Mouse (Mus musculus) spleen, adult 18-20 months (tissue): ENCODE data around the gene Myo1g.
A peak's percentile ranks its signal among the peaks of the same experiment; 100 is the strongest.

Experiments used
- DNase-seq, 2 experiments: peaks; one replicate each; pipeline ENCODE4 v3.0.0; 2022; ENCODE audit warnings: mixed read lengths in 2 of 2

Myo1g gene

GRCm38 (mm10) chr11:6520507-6521173, at the start of gene Myo1g:
Gene Myo1g (minus strand): TSS chr11:6520965.
- peak; percentile 72 to 73 for DNase-seq

- DNase-seq, result no peak
Observed at GRCm38 (mm10) chr11:6569410-6569777, 48.6 kb upstream of the Myo1g start.

- no peak for DNase-seq
Observed at GRCm38 (mm10) chr11:6568584-6569409, 48.0 kb upstream of the Myo1g start.

DNA sequence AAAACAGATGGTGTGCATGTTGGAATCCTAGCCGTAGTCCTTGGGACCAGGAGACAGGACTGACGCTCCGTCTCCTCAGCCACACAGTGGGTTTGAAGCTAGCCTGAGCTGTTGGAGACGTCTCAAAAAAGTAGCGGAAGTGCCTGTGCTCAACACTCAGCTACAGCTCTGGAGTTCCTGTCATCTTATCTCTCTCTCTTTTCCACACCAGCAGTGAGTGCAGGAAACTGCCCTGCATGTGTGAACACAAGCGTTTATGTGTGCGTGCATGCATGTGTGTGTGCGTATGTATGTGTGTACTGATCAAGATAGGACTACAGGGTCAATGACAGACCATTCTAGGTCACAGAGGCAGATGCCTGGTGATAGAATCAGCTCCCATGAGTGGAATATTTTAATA, 47.2 kb upstream of the Myo1g start:
- DNase-seq, result no peak

GRCm38 (mm10) chr11:6566496-6566895, 45.7 kb upstream of the Myo1g start:
- DNase-seq, result no peak

DNA sequence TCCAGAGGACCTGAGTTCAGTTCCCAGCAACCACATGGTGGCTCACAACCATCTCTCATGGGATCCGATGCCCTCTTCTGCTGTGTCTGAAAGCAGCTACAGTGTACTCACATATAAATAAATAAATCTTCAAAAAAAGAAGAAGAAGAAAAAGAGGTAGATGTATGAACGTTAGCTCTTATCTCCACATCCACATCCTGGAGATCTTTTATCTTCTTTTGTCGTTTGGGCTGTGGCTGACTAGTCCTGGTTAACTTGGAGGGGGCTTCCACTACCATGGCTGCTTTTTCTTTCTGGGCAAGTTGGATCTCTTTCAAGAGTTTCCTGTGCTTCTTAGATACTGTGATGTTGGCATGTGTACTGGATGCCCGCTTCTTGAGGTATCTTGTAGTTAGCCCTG, 42.4 kb upstream of the Myo1g start:
- DNase-seq, result no peak

DNA sequence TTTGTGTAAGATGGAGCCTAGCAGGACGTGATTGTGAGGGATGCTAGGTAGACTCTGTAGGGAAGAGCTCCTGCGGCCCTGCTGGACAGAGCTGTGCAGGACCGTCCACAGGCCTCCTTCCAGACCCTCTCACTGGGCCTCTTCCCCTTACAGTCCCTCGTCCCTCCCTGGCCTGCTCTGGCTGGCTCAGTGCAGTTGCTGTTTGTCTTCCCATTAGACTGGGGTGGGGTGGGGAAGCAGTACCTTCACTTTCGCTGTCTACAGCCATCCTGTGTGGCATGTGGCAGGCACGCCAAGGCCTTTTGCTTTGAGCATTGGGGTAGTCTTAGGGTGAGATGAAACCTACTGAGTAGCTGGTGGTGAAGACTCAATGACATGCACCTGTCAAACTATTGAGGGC, 41.6 kb upstream of the Myo1g start:
- DNase-seq, result peak; percentile 38 to 54

- DNase-seq, result no peak
Observed at GRCm38 (mm10) chr11:6561474-6561873, 40.7 kb upstream of the Myo1g start.

GRCm38 (mm10) chr11:6560655-6561360, 40.0 kb upstream of the Myo1g start:
- DNase-seq, result peak in 1 of 2 experiments; percentile 40

DNA sequence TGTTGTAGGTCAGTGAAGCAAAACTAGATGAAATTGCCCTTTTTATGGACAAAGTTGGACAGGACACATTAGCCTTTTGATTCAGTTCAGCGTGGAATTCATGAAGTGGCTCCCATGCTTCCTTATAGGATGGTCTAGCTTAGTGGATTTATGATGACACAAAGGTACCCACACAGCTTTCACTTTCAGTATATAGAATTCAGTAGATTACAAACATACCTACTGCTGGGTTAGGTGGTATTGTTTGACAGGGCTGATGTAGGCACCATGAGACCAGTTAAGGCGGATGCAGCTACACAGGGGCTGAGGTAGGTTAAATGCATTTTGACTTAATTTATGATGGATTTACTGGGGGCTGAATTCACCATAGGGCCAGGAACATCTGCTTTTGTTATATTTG, 39.2 kb upstream of the Myo1g start:
- no peak for DNase-seq

GRCm38 (mm10) chr11:6558234-6558633, 37.5 kb upstream of the Myo1g start:
- DNase-seq, result no peak

DNA sequence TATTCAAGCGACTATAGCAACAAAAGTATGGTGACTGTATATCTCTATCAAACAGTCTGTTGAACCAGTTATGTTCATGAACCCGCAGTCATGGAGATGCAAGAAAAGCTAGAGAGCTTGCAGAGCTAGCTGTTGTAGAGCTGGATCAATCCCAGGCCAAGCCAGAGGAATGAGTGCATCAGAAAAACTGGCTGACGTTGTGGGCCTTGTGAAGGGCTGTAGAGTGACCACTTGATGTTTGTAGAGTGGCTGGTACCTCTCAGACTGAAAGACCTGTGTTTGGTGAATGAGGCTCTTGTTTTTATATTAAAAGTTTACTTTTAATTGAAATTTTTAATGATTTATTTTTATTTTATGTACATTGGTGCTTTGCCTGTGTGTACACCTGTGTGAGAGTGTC, 29.4 kb upstream of the Myo1g start:
- DNase-seq, result no peak

DNA sequence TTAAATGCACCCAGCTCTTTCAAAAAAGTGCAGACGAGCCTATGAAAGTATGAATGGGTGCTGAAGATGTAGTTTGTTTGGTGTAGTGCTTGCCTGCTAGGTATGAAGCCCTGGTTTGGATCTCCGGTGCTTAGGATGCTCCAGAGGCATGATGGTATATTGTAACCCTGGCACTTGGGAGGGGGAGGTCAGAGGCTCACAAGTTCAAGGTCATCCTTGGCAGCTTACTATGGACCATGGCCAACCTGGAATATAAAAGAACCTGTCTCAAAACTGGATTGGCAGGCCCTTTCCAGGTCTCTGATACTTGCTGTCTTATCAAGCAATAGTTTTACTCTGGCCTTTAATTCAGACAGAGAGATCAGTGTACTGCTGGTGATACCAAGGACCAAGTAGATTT, 29.0 kb upstream of the Myo1g start:
- no peak for DNase-seq

DNA sequence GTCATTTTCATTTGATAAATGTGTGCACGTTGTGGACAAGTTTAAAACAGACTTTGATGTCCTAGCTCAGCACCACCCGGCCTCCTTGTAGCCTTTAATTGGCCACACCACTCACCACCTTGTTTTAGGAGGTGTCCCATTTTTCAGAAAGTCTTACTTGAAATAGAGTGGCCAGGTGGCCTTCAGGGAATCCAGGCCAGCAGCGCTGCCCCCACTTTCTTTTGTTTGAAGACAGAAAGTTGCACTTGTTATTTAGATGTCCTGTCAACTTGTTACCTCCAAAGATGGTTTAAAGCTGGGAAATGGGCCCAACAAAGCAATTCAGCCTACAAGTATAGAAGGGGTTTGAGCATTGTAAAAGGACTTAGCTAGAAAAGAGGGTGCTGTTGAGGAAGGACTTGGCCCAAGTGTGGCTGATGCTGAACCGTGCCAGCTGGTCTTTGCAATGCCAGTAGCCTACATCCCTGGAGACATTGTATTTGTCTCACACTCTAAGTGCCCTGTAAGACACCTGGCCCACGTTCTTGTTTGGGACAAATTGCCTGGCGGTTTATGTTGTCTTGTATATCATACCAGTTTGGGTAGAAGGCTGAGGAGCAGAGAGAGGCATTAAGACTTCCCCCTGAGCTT, 27.0 kb upstream of the Myo1g start:
- no peak for DNase-seq

GRCm38 (mm10) chr11:6547037-6547680, 26.4 kb upstream of the Myo1g start:
- DNase-seq, result peak; percentile 81 to 83

GRCm38 (mm10) chr11:6546205-6547013, 25.6 kb upstream of the Myo1g start, which contains the start of gene Ccm2:
Gene Ccm2 (plus strand): TSS chr11:6546887.
- DNase-seq, result peak; percentile 88 to 90

DNA sequence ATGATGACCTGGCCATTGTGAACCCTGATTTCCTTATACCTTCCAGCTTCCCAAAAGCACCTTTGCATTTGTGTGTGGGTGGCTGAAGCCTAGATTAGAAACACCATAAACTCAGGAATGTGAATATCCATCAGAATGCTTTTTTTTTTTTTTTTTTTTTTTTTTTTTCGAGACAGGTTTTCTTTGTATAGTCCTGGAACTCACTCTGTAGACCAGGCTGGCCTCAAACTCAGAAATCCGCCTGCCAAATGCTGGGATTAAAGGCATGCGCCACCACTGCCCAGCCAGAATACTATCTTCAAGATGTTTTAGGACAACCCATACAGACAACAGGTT, 25.1 kb upstream of the Myo1g start:
- DNase-seq, result no peak

DNA sequence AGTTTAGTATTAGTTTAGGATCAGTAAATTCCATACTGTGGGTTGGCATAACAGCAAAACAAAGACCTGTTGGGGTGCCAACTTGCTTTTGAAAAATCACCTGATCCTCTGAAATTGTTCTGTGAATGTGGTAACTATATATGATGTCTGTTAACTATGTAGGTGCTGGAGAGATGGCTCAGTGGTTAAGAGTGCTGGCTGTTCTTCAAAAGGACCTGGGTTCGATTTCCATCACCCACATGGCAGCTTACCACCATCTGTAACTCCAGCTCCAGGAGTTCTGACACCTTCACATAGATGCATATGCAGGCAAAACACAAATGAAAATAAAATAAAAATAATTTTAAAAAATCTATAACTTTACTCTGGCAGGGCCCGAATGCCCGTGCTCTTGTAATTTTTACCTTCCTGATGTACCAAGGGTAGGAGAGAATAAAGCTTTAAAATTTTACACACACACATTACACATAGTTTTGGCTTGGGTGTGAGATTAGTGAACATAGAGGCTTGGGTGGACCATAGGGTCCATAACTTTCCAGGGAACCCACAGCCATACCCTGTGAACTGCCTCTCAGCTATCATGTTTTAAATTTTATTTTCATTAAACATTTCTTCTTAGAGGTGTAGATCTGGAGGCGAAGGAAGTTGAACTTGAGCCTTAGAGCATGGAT, 24.6 kb upstream of the Myo1g start:
- DNase-seq, result no peak

GRCm38 (mm10) chr11:6544683-6545082, 23.9 kb upstream of the Myo1g start:
- DNase-seq, result no peak

GRCm38 (mm10) chr11:6530746-6531145, 10.0 kb upstream of the Myo1g start:
- no peak for DNase-seq

- DNase-seq, result no peak
Observed at GRCm38 (mm10) chr11:6529961-6530360, 9.2 kb upstream of the Myo1g start.
